Mouse (Mus musculus): ENCODE results near the gene Zfp866.

Gene Zfp866

GRCm38 (mm10) chr8:69790773-69791367, at the start of gene Zfp866, which contains the start of gene Atp13a1:
TSS of gene Zfp866 (minus strand) at chr8:69791178.
TSS of gene Atp13a1 (plus strand) at chr8:69791163.
- peak; percentile 98 for ATAC-seq (ENCODE audit: insufficient number of reproducible peaks, low FRiP score, low TSS enrichment)

- no peak for ATAC-seq (ENCODE audit: insufficient number of reproducible peaks, low FRiP score, low TSS enrichment)
These were observed 46.2 kb upstream of the Zfp866 start for GRCm38 (mm10) chr8:69837057-69837682.

DNA sequence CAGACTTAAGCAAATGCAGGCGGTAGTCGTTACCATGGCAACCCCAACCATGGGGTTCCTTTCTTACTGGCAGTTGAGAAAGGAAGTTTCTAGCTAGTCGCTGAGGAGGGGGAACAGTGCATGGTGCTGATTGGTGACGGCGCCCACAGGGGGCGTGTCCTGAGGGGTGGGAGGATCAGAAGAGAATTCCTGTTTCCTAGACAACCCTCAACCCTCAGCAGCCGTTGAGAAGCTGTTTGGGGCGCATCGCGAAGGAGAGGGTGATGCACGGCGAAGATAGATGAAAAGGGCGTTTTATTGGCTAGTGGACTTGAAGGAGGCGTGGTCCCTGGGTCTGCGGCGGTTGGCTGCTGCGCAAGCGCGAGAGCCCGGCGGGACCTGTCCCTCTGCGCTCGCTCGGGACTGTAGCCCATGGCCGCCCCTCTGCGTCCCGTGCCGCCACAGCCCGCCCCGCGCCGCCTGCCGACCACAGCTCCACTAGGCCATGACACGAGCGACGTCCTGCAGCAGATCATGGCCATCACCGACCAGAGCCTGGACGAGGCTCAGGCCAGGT, 41.4 kb upstream of the Zfp866 start, which contains the start of gene Pbx4:
Gene Pbx4, plus strand, starts transcription at position 194 of the 556 bp plus-strand sequence.
- ATAC-seq (ENCODE audit: insufficient number of reproducible peaks, low FRiP score, low TSS enrichment) = peak; percentile 92

DNA sequence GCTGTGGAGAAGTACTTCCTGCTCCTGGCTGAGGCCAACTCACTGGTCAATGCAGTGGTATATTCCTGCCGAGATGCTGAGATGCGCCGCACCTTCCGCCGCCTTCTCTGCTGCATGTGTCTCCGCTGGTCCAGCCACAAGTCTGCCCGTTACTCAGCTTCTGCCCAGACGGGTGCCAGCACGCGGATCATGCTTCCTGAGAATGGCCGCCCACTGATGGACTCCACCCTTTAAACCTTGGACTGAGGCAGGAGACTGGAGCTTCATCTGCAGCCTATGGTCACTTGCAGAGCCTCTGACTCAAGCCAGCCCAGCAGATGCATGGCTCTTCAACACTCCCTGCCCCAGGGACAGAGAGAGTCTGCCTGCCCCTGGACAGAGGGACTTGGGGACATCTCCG, 35.4 kb upstream of the Zfp866 start:
- ATAC-seq (ENCODE audit: insufficient number of reproducible peaks, low FRiP score, low TSS enrichment) = no peak

- ATAC-seq (ENCODE audit: insufficient number of reproducible peaks, low FRiP score, low TSS enrichment) = no peak
These were observed 31.6 kb upstream of the Zfp866 start, which contains the start of gene Lpar2 for GRCm38 (mm10) chr8:69822386-69823191. TSS of gene Lpar2 (plus strand) at chr8:69822429.

DNA sequence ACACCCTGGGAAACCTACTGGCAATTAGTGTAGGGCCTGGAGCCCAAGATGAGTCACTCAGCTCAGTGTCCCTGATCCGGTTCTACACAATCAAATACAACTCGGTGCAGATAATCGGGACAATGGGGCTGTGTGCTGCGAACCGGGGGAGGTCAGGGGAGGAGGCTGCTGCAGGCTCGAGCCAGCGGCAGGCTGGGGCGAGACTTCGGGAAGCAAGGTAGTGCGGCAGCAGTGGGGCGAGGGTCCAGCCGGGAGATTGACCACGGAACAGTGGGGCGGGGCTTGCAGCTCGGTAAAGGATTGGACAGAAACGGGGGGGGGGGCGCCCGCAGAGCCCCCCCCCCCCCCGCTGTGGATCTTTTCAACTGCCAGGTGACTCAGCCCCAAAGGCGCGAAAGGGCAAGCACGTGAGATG, 31.0 kb upstream of the Zfp866 start:
- no peak for ATAC-seq (ENCODE audit: insufficient number of reproducible peaks, low FRiP score, low TSS enrichment)

DNA sequence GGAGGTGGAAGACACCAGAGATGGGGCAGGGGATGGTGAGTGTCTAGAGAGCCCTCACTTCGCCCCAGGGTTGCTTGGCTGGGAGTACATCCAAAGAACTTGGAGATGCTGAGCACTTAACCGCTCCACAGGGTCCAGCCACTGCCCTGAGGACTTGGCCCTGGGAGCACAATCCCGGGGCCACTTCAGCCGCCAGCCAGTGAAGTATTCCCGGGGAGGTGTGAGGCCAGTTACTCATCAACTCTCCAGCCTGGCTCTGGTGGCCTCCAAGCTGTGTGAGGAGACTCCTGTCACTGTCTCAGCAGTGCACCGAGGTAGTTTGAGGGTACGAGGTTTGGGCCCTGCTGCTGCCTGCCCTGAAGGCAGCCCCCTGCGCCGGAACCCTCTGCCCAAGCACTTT, 29.5 kb upstream of the Zfp866 start:
- ATAC-seq (ENCODE audit: insufficient number of reproducible peaks, low FRiP score, low TSS enrichment) = no peak

GRCm38 (mm10) chr8:69815396-69815795, 24.4 kb upstream of the Zfp866 start:
- no peak for ATAC-seq (ENCODE audit: insufficient number of reproducible peaks, low FRiP score, low TSS enrichment)

DNA sequence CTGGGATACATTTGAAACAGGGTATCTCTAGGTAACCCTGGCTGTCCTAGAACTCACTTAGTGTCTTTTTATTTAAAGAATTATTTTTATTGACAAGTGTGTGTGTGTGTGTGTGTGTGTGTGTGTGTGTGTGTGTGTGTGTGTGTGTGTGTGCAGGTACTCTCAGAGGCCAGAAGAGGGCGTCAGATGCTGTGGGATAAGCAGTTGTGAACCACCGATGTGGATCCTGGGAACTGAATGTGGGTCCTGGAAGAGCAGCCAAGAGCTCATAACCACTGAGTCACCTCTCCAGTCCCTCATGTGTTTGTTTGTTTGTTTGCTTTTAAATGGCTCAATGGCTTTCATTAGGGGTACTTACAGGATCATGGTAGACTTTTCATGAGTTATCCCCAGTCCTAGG, 23.9 kb upstream of the Zfp866 start:
- ATAC-seq (ENCODE audit: insufficient number of reproducible peaks, low FRiP score, low TSS enrichment) = no peak

- ATAC-seq (ENCODE audit: insufficient number of reproducible peaks, low FRiP score, low TSS enrichment) = no peak
These were observed 18.8 kb upstream of the Zfp866 start for GRCm38 (mm10) chr8:69809820-69810219.

GRCm38 (mm10) chr8:69808864-69809403, 18.0 kb upstream of the Zfp866 start:
- no peak for ATAC-seq (ENCODE audit: insufficient number of reproducible peaks, low FRiP score, low TSS enrichment)

DNA sequence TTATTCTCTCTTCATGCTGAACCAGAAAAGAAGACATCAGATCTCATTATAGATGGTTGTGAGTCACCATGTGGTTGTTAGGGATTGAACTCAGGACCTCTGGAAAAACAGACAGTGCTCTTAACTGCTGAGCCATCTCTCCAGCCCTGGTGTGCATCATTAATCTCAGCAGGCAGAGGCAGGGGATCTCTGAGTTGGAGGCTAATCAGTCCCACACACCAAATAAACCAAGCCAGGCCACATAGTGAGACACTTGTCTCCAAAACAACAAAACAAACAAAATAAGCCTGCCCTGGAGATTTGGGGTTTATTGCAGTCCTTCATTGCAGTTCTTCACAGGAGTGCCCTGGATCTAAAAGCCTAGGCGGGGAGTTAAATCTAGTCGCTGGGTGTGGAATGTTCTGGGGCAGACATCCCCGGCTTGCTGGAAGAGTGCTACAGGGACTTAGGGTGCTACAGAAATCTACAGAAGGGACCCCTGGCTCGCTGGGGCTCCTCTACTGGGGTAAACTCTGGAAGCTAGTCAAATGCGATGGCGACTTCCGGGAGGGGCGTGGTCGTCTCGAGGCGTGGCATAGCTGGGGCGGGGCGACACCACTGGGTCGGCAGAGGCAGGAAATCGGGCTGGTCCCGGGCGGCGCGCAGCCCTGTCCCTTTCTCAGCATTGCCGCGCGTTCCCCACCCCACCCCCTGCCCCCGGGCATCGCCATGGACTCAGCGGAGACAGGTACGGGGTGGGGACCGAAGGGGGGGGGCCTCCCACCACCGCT, 17.3 kb upstream of the Zfp866 start, which contains the start of gene Gmip:
Gene Gmip, plus strand, starts transcription at position 586 of the 770 bp plus-strand sequence.
- ATAC-seq (ENCODE audit: insufficient number of reproducible peaks, low FRiP score, low TSS enrichment) = no peak

DNA sequence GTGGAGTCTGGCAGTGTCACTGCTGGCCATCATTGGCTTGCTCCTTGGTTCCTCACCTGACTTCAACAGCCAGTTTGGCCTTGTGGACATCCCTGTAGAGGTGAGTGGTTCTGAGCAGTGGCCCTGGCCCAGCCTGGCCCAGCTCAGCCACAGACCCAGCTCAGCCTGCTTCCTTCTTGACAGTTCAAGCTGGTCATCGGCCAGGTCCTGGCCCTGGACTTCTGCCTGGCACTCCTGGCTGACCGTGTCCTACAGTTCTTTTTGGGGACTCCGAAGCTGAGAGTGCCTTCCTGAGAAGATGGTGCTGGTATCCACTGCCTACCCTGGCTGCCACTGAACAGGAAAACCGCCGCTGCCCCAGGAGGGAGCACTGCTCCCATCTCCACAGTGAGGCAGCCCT, 16.3 kb upstream of the Zfp866 start:
- no peak for ATAC-seq (ENCODE audit: insufficient number of reproducible peaks, low FRiP score, low TSS enrichment)

GRCm38 (mm10) chr8:69805491-69805890, 14.5 kb upstream of the Zfp866 start:
- no peak for ATAC-seq (ENCODE audit: insufficient number of reproducible peaks, low FRiP score, low TSS enrichment)

DNA sequence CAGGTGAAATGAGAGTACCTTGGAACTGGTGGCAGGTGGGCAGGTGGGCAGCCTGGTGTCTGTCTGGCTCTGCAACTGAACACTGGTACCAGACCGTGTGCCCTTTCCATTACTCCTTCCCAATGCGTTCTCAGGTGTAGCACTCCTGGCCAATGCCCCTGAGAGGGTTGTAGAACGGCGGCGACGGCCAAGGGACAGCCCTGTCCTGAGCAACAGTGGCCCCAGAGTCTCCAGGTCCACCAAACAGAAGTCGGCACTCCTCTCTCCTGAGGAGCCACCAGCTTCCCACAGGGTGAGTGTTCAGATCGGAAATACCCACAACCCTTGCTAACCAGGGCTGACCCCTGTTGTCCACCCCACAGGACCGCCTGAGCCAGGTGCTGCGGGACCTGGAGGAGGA, 14.1 kb upstream of the Zfp866 start:
- ATAC-seq (ENCODE audit: insufficient number of reproducible peaks, low FRiP score, low TSS enrichment) = no peak

GRCm38 (mm10) chr8:69804537-69804936, 13.6 kb upstream of the Zfp866 start:
- no peak for ATAC-seq (ENCODE audit: insufficient number of reproducible peaks, low FRiP score, low TSS enrichment)

GRCm38 (mm10) chr8:69803366-69803765, 12.4 kb upstream of the Zfp866 start:
- ATAC-seq (ENCODE audit: insufficient number of reproducible peaks, low FRiP score, low TSS enrichment) = no peak

DNA sequence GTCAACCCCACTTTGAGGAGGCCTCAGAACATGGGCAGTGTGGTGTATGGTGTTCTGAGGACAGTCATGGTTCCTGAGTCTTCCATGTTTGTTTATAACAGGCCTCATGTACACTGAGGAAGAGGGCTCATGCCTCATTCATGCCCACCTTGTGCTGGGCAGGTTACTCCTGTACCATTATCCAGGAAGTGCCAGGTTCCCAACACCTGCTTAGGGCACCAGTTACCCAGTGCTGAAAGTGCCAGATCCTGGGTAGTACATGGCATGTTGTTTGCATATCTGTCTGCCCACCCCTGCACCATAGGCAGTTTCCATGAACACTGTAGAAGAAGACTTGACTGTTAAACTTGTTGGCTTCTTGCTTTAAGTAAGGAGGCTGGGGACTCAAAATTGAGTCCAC, 11.2 kb upstream of the Zfp866 start:
- no peak for ATAC-seq (ENCODE audit: insufficient number of reproducible peaks, low FRiP score, low TSS enrichment)

- ATAC-seq (ENCODE audit: insufficient number of reproducible peaks, low FRiP score, low TSS enrichment) = no peak
These were observed 10.8 kb upstream of the Zfp866 start for GRCm38 (mm10) chr8:69801796-69802195.

- no peak for ATAC-seq (ENCODE audit: insufficient number of reproducible peaks, low FRiP score, low TSS enrichment)
These were observed 9.0 kb upstream of the Zfp866 start for GRCm38 (mm10) chr8:69799946-69800345.
